Mouse (Mus musculus) embryonic facial prominence, embryonic 13.5 days (tissue): ENCODE data around the gene Gm9611. TPM values are rescaled to one million over a fixed set of nuclear protein-coding genes. Genes with fewer than 3 reads are reported as not detected.
"Not testable (repeated sequence)": the region's sequence is repeated elsewhere in the genome, so short reads cannot be mapped to it uniquely, and the experiment has no call there.

Experiments used
- ATAC-seq: fragments of 200-750 bp; cut with Nextera tagmentation; 2 replicates; pipeline ENCODE4 v1.8.0; 2017; ENCODE audit warnings: low read depth; ENCODE audit not compliant: insufficient number of reproducible peaks, insufficient read depth, low FRiP score, low TSS enrichment
- H3K27ac ChIP-seq: fragments of 300-500 bp; sonication (generic); 2 replicates; pipeline ENCODE4 v1.5.1; 2015; ENCODE audit warnings: moderate library complexity, mild to moderate bottlenecking, inconsistent platforms
- H3K27me3 ChIP-seq: fragments of 300-500 bp; sonication (generic); 2 replicates; pipeline ENCODE4 v1.6.1; 2015; ENCODE audit warnings: mild to moderate bottlenecking, inconsistent platforms
- H3K36me3 ChIP-seq: fragments of 300-500 bp; sonication (generic); 2 replicates; pipeline ENCODE4 v1.6.1; 2015; ENCODE audit warnings: mild to moderate bottlenecking, inconsistent platforms
- H3K4me1 ChIP-seq: fragments of 300-500 bp; sonication (generic); 2 replicates; pipeline ENCODE4 v1.6.1; 2015; ENCODE audit warnings: inconsistent platforms
- H3K4me2 ChIP-seq: fragments of 300-500 bp; sonication (generic); 2 replicates; pipeline ENCODE4 v1.6.1; 2015; ENCODE audit warnings: moderate library complexity, mild to moderate bottlenecking, inconsistent platforms
- H3K4me3 ChIP-seq: fragments of 300-500 bp; sonication (generic); 2 replicates; pipeline ENCODE4 v1.5.1; 2015; ENCODE audit warnings: mild to moderate bottlenecking, inconsistent platforms
- H3K9ac ChIP-seq: fragments of 300-500 bp; sonication (generic); 2 replicates; pipeline ENCODE4 v1.6.1; 2015; ENCODE audit warnings: mild to moderate bottlenecking, inconsistent platforms
- H3K9me3 ChIP-seq: fragments of 300-500 bp; sonication (generic); 2 replicates; pipeline ENCODE4 v1.6.1; 2016; ENCODE audit warnings: inconsistent platforms
- WGBS: fragments of 180-500 bp; shearing (Covaris S2); methylation state at CpG from one replicate; pipeline ENCODE4 v1.1.7; 2015; ENCODE audit warnings: mixed read lengths; 5-methylcytosine and 5-hydroxymethylcytosine counted together
- microRNA-seq: library from miRNA; unstranded; fragments of <30 nt; microRNA quantifications from one replicate; pipeline ENCODE4, GENCODE M21; 2016
- polyA plus RNA-seq: library from polyadenylated mRNA; unstranded; fragments of >200 nt; fragmentation: Nextera tagmentation; extraction: Ambion mirVana; gene quantifications from 2 replicates; pipeline ENCODE4 v1.2.1, GENCODE M21; 2015

Gene Gm9611
- not detected in 2 replicates for polyA plus RNA-seq

- not testable (repeated sequence) for H3K27ac ChIP-seq
- WGBS: 60% methylated on average over 1 of the region's 3 CpGs
These were observed at the start of gene Gm9611 for GRCm38 (mm10) chr14:42297258-42297657. TSS of gene Gm9611 (minus strand) at chr14:42297358.

GRCm38 (mm10) chr14:42309910-42310309 lies 12.8 kb upstream of the Gm9611 start, which contains the start of gene Gm7995:
TSS of gene Gm7995 (plus strand) at chr14:42310210.
- not testable (repeated sequence) for H3K4me3 ChIP-seq, H3K4me1 ChIP-seq, H3K9ac ChIP-seq, ATAC-seq, H3K36me3 ChIP-seq, H3K27me3 ChIP-seq, H3K4me2 ChIP-seq, H3K27ac ChIP-seq, H3K9me3 ChIP-seq
- WGBS: no CpG with 5 or more reads among the region's 1 CpGs

More at GRCm38 (mm10) chr14:42297258-42297657, at the start of gene Gm9611:
- H3K36me3 ChIP-seq, H3K4me1 ChIP-seq, H3K4me2 ChIP-seq, H3K9me3 ChIP-seq, H3K27me3 ChIP-seq, H3K4me3 ChIP-seq, H3K9ac ChIP-seq, ATAC-seq: not testable (repeated sequence)

GRCm38 (mm10) chr14:42259948-42260347 lies 37.2 kb downstream of the Gm9611 start, which contains the start of gene Gm17026:
TSS of gene Gm17026 (minus strand) at chr14:42260048.
- not testable (repeated sequence) for H3K36me3 ChIP-seq, H3K27ac ChIP-seq, H3K4me2 ChIP-seq, ATAC-seq, H3K27me3 ChIP-seq, H3K4me1 ChIP-seq, H3K9ac ChIP-seq, H3K9me3 ChIP-seq, H3K4me3 ChIP-seq
- 40% methylated on average over 1 of the region's 3 CpGs for WGBS

Small RNA genes lying within 50 kb of the gene (microRNA-seq; reads per million reads assigned to microRNA genes)
- not detected for gene Gm25208
- gene Gm25892: not detected

Other genes with a start within 250 kb of the Gm9611 start
- not detected in 2 replicates for gene Gm7951, start 180.0 kb downstream of the Gm9611 start, polyA plus RNA-seq
- gene Gm17027, start 134.7 kb downstream of the Gm9611 start, polyA plus RNA-seq: not detected in 2 replicates
- gene Gm3573, start 106.6 kb downstream of the Gm9611 start, polyA plus RNA-seq: not detected in 2 replicates
- not detected in 2 replicates for gene Gm17026, start 37.3 kb downstream of the Gm9611 start, polyA plus RNA-seq
- gene Gm7995, start 12.9 kb upstream of the Gm9611 start, polyA plus RNA-seq: not detected in 2 replicates
- gene Gm8005, start 142.3 kb upstream of the Gm9611 start, polyA plus RNA-seq: not detected in 2 replicates
- not detected in 2 replicates for gene Gm8011, start 166.5 kb upstream of the Gm9611 start, polyA plus RNA-seq
- gene Gm8020, start 205.0 kb upstream of the Gm9611 start, polyA plus RNA-seq: not detected in 2 replicates
- gene Gm8024, start 226.9 kb upstream of the Gm9611 start, polyA plus RNA-seq: not detected in 2 replicates